Mouse (Mus musculus): ENCODE measurements at regions not wholly inside any gene's neighbourhood (a gene's known extent, or its start where the extent isn't known, plus 50 kb on each side); places are given as distances from the start of the nearest gene placed in this dataset.

- peak; percentile 4 to 19 for DNase-seq (ENCODE audit: low spot score in 2 of 2)
Observed at GRCm38 (mm10) chr4:81178782-81179135, 263.9 kb downstream of the Mpdz start.

GRCm38 (mm10) chr4:81216123-81216522, 226.5 kb downstream of the Mpdz start:
- no peak for DNase-seq (ENCODE audit: low spot score in 2 of 2)

GRCm38 (mm10) chr4:81217979-81218378, 224.6 kb downstream of the Mpdz start:
- no peak for DNase-seq (ENCODE audit: low spot score in 2 of 2)

GRCm38 (mm10) chr4:81222034-81222433, 220.6 kb downstream of the Mpdz start:
- DNase-seq (ENCODE audit: low spot score in 2 of 2) = no peak

GRCm38 (mm10) chr4:81222468-81223175, 220.0 kb downstream of the Mpdz start:
- no peak for DNase-seq (ENCODE audit: low spot score in 2 of 2)

All from thymus, postnatal 10 days (tissue).